Mouse (Mus musculus): Measurements from ENCODE around the gene Aldh3b2.

Gene Aldh3b2

DNA sequence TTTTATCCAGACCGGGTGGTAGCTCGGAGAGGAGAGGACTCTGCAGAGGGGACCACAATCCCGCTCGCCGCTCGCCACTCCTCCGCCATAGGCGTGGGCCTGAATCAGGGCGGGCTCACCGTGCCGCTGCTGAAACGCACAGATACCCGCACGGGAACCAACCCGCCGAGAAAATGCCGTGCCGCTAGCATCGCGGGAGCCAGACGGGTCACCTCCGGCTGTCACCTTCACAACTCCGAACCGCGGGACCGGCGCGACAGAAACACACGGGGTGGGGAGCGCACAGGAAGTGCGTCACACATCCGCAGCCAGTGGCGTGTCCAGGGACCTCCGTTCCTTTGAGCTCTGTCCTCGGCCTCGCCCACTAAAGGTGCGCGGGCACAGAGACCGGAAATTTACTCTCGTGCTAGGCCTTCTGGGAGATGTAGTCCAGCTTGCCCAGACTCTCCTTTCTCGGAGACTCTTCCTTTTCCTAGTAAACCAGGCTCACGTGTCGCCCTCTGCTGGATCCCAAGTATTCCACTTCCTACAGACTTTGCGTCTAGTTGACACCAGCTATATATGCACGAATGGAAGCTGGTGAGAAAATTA is 40.4 kb downstream of the Aldh3b2 start, which contains the start of gene Ndufv1:
Gene Ndufv1 (minus strand): TSS at position 375 of the 591 bp plus-strand sequence.
- peak; percentile 97 for DNase-seq (ENCODE audit: low read depth, low spot score)

GRCm38 (mm10) chr19:4013066-4013465 is 40.9 kb downstream of the Aldh3b2 start:
- DNase-seq (ENCODE audit: low read depth, low spot score) = no peak

DNA sequence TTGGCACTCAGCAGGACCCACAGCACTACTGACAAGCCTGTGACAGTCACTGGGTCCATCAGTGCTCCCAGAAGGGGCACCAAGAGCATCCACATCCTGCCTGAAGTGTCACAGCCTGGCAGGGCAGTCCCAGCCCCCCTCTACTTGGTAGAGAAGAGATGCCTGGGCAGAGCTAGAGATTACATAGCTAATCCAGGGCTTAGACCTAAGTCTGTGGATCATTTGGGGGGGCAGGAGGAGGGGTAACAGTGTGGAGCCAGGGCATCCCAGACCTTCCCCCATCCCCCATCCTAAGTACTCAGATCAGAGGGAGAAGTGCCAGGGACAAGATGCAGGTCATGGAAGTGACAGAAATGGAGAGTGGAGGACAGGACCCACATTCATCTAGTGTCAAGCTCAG is 42.7 kb downstream of the Aldh3b2 start:
- DNase-seq (ENCODE audit: low read depth, low spot score) = peak; percentile 88

GRCm38 (mm10) chr19:4015635-4016034 is 43.5 kb downstream of the Aldh3b2 start:
- DNase-seq (ENCODE audit: low read depth, low spot score) = no peak

DNA sequence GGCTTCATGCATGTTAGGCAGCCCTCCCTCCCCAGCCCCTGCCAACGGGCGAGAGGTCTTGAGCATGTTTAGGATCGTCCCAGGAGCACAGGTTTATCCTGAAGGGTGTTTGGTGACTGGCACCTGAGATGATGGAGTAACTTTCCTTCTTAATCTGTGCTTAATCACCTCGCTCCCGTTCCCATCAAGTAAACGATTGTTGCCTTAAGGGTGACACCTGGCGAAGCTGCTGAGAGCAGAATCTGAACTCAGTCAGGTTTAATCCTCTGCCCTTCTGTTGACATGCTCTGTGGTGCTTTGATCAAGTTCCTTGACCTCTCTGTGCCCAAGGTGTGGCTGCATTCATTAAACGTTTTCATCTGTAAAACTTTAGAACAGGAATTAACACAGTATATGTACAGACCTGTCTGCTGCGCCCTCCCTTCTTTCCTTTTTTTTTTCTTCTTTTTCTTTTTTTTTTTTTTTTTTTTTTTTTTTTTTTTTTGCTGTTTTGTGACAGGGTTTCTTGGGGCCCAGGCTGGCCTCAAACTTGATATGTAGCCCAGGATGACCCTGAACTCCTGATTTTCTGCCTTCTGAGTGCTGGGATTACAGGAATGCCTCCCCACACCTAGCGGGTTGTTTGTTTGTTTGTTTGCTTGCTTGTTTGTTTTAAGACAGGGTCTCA is 45.9 kb downstream of the Aldh3b2 start:
- no peak for DNase-seq (ENCODE audit: low read depth, low spot score)

GRCm38 (mm10) chr19:4018743-4019583 is 46.8 kb downstream of the Aldh3b2 start:
- DNase-seq (ENCODE audit: low read depth, low spot score) = peak; percentile 79

- DNase-seq (ENCODE audit: low read depth, low spot score) = no peak
Measured at GRCm38 (mm10) chr19:4023185-4023584, 51.1 kb downstream of the Aldh3b2 start.

DNA sequence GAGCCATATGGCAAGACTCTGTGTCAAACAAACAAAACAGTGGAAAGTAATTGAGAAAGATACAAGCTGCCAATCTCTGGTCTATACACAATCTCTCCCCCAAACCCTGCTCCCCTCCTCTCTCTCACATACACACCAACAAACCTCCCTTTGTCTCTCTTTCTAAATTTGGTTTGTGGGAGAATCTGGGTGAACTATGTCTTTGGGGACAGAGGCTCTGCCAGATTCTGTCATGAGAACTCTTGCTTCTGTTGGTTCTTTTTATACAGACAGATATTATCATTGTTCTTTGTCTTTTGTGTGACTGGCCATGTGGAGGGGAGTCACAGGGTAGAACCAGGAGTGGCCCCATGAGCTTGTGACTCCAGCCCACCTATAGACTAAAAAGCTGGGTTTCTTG is 55.4 kb downstream of the Aldh3b2 start:
- DNase-seq (ENCODE audit: low read depth, low spot score) = no peak

Data from retina, postnatal 7 days (tissue).